Mouse (Mus musculus) erythroblast, adult 5-6 weeks (primary cell): Measurements from ENCODE around the gene Agbl1. TPM values are rescaled to one million over a fixed set of nuclear protein-coding genes. Genes with fewer than 3 reads are reported as not detected.

Experiments
- ATAC-seq: replicated peaks from 2 replicates; pipeline ENCODE4 v1.8.0; 2016; ENCODE audit warnings: moderate number of reproducible peaks, mild to moderate bottlenecking, moderate TSS enrichment, inconsistent platforms; ENCODE audit not compliant: poor library complexity, low FRiP score, severe bottlenecking
- total RNA-seq, 2 experiments: library from RNA; stranded (forward) in 1 of 2; stranded (reverse) in 1 of 2; fragments of 150-400 nt in 1 of 2; fragments of 200-764, 138-1000 nt in 1 of 2; gene quantifications; 2 replicates each; pipeline versions ENCODE4 v1.2.3 to v1.2.4; 2015 to 2017; ENCODE audit warnings: low replicate concordance in 2 of 2

Agbl1 gene
- total RNA-seq, 2 experiments from 2014 or later = not detected

GRCm38 (mm10) chr7:76842146-76842545 lies 612.5 kb downstream of the Agbl1 start:
- no peak for ATAC-seq

DNA sequence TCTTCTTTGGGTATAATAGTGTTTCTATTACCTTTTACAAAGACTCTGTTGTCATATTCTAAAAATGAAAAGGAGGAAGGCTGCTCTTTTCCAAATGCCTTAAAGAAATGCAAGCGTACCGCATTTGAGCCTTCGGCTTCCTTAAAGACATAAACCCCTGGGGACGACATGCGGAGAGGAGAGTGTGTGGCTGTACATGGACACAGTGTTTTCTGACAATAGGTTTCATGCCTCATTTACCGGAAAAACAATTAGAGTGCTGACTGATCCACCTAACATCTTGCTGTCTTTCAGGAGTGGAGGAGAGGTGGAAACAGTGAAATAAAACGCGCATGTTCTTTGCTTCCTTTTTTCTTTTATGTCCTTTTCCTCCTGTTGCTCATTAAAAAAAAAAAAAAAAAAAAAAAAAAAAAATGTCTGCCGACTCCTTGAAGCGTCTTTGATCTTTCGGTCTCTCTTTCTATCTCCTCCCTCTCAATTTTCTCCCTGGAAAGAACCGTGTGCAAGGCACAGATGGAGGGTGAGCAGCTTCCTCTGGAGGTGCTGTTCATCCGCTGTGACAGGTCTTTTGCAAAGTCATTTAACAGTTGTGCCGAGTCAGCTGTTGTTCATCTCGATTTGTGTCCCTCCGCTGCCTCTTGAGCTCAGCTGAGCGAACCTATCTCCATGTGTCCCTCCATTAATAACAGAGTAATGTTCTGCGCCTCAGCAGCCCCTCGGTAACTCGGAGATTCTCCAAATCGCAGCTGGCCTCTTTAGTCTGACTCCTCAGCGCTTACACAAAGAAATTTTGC lies 659.9 kb downstream of the Agbl1 start:
- no peak for ATAC-seq

- no peak for ATAC-seq
These were observed 674.4 kb downstream of the Agbl1 start for GRCm38 (mm10) chr7:76904096-76904495.

GRCm38 (mm10) chr7:76911672-76912071 lies 682.0 kb downstream of the Agbl1 start:
- no peak for ATAC-seq

DNA sequence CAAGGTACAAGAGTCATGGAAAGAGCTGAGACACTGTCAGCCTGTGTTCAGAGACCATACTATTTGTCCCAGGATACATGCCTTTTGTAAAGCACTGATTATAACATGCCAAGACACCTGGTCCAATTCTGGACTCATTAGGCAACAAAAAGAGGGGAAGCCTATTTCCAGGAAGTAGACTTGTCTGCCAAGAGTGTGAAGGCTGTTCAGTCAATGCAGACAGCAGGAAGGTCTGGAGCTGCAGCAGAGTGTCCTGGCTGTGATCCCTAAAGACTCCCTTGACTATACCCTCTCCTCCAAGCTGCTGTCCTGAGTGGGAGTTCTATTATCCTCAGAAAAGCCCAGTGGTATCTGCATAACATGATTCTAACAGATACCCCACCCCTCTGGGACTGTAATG lies 689.2 kb downstream of the Agbl1 start:
- ATAC-seq = no peak

DNA sequence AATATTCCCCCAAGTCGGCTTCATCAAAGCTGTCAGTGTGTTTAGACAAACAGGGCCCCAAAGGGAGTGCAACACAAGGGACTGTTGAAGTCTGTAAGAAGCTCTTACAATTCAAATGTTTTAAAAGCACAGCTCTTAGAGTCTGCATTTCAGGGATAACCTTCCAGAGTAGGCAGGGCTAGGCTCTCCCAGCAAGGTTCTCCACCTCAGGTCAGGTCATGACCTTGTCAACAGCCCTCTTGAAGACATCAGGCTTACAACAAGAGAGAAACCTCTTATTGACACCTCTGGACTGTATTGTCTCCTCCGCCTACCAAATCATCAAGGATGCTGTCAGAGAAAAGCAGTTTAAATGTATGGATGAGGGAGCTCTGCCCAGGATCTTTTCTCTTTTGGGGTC lies 692.0 kb downstream of the Agbl1 start:
- ATAC-seq = no peak

DNA sequence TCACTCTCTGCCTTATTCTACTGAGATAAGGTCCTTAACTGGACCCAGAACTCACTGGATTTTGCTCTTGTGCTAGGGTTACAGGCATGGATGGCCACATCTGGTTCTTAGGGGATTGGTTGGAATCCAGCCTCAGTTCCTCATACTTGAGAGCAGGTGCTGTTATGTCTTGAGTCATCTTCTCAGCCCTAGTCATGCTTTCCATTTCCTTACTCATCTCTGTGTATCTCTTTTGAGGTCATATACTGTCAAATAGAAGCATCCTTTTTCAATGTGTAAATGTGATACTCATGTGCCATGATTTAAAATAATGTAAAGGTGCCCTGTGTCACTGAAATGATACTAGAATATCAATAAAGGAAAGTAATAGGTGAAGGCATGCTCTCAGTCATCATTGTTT lies 705.5 kb downstream of the Agbl1 start:
- no peak for ATAC-seq

DNA sequence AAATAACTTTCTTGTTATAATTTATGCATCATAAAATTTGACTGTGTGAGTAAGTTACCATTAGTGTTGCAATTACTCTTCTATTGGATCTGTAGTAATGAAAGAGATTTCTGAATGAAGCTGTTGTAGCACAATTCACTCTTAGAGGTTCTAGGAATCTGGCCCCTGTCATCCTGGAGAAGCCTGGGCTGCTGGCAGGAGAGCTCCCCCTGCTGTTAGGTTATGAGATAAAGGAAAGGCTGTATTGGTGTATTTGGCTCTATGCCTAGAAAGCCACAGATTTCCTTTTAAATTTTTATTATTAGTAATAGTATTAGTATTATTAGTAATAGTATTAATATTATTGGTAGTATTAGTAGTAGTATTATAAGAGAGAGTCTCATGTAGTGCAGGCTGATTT lies 711.8 kb downstream of the Agbl1 start:
- ATAC-seq = no peak

- ATAC-seq = no peak
These were observed 741.6 kb downstream of the Agbl1 start for GRCm38 (mm10) chr7:76971334-76971733.

DNA sequence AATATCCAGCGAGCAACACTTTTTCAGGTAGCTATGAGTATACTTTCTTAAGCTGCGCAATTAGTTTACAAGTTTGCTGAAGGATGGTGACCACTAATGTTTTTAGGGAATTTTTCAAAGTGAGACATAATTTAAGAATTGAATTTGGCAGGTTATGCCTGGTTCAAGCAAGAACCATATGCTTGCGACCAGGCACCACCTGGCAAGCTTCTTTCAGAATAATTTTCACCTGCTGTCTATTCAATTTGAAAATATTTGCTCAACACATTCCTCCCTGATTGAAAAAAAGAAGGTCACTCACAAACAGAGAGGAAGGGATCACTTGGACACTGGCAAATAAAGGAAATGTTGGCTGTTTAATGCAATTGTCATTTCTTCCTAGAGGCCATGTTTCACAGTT lies 779.9 kb downstream of the Agbl1 start:
- no peak for ATAC-seq

- no peak for ATAC-seq
These were observed 799.3 kb downstream of the Agbl1 start for GRCm38 (mm10) chr7:77029019-77029418.

GRCm38 (mm10) chr7:77076033-77076432 lies 846.3 kb downstream of the Agbl1 start:
- no peak for ATAC-seq

GRCm38 (mm10) chr7:77087266-77087665 lies 857.6 kb downstream of the Agbl1 start:
- ATAC-seq = no peak

DNA sequence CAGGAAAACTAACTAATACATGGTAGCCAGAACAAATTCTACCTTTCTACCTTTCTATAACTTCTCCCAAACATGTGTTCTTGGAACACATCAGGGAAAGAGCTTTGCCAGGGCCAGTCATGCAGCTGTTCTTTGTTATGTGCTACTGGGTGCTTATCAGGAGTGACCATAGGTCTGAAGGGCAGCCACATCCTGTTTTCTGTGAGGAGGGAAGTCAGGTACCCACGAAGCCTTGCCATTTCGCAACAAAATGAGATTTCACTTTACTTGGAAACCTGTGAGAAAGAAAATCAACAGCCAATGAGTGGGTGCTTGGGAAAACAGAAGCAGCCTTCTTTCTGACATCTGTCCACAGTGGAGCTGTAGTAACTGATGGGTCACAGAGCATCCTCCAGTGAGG lies 865.5 kb downstream of the Agbl1 start:
- no peak for ATAC-seq

- no peak for ATAC-seq
These were observed 884.3 kb downstream of the Agbl1 start for GRCm38 (mm10) chr7:77114021-77114420.

DNA sequence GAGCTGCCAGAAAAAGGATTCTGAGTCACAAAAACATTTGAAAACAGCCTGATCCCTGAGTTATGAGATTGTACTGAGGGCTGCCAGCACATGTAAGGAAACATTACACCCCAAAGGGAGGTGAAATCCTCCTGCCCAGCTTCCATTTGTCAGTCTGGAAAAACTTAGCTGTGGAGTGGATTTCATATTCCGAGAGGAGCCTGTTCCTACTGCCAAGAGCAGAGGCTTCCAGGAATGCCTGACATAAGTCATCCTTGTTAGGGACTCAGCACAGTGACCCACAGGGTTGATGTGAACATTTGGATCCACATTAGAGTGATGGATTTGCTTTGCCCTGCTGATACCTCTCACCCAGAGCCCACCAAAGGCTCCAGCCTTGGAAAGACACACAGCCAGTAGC lies 899.4 kb downstream of the Agbl1 start:
- no peak for ATAC-seq

DNA sequence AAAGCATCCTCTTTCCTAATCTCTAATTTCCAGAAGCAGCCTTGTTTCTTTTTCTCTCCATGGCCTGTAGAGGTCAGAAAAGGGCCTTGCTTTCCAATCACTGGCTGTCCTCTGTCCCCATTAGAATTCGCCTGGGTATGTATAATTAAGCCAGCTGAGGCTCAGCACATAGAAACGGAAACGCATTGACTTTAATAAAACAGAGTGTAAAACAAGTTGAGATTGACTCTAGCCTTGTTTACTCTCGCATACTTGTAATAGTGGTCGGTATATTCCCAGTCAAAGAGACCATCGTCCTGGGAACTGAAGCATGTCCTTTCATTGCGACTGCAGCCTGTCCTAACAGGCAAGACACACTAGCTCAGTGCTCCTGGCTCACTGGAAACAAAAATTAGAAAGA lies 902.3 kb downstream of the Agbl1 start:
- ATAC-seq = no peak

DNA sequence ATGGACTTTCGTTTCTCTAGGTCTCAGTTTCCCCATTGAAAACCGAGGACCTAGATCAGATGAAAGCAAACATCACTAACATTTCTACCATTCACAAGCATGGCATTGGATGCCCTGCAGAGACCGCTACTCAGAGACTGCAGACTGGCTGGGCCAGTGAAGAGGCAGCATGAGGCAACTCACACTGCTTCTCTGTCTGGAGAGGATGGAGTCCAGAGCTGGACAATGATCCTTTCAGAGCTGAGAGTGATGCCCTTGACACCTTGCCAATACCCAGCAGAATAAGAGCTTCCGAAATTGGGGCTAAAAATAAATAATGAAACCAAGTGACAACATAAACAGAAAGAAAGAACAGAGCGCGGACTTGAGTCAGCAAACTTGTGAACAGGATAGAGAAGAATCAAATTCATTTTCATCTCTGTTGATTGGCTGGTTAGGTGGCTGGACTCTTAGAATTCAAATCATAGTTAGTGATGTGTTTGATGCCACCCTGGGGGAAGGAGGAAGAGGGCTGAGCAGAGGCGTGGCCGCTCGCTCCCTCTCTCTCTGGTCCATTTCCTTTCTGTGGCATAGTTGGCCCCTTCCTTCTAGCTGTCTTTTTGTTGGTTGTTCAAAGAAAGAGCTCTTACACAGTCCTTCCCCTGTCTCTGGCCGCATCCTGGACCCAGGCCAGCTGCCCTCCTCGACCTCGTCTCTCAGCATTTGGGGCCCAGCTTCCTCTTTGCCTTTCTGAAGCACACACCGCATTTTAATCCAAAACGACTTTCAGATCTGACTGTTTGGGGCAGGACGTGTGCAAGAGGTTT lies 903.1 kb downstream of the Agbl1 start:
- no peak for ATAC-seq

GRCm38 (mm10) chr7:77134860-77135259 lies 905.2 kb downstream of the Agbl1 start:
- no peak for ATAC-seq

DNA sequence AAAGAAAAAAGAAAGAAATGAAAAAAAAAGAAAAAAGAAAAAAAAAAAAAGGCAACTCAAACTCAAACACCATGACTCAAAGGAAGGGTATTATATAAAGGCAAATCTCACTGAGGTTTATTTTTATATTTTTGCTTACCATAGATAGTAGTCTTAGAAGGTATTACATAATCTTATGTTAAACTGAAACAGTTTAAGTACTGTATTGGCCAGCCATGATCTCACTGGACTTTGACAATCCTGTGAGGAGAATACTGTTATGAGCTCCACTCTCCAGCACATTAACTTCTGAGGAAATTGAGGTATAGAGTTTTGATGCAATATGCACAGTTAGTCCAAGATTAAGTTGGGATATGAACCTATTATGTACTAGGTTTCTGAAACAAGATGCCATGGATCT lies 909.0 kb downstream of the Agbl1 start:
- ATAC-seq = no peak

GRCm38 (mm10) chr7:77147527-77147926 lies 917.8 kb downstream of the Agbl1 start:
- no peak for ATAC-seq
